Mouse (Mus musculus) MEL (cell line): ENCODE data around the gene Nup214. TPM values are rescaled to one million over a fixed set of nuclear protein-coding genes. Genes with fewer than 3 reads are reported as not detected.

Source experiments
- DNase-seq: peaks from one replicate; pipeline ENCODE4 v3.0.0; 2011; ENCODE audit warnings: low read depth, low spot score
- H3K27ac ChIP-seq: 2 replicates; pipeline ENCODE4 v1.5.1; 2012; ENCODE audit warnings: low read depth, mild to moderate bottlenecking, control low read depth, low read length, moderate library complexity; ENCODE audit not compliant: control insufficient read depth
- H3K27me3 ChIP-seq, 2 experiments: fragments of 150-350 bp in 1 of 2; sonication (generic) in 1 of 2; 2 replicates each; pipeline ENCODE4 v1.6.1; 2012; ENCODE audit warnings: low read length in 2 of 2, mild to moderate bottlenecking in 2 of 2, improper control_type of control experiment in 1 of 2, moderate library complexity in 1 of 2; ENCODE audit not compliant: insufficient read depth in 2 of 2, control insufficient read depth in 1 of 2
- H3K36me3 ChIP-seq, 2 experiments: 2 replicates each; pipeline ENCODE4 v1.6.1; 2012 to 2014; ENCODE audit warnings: low read length in 2 of 2, improper control_type of control experiment in 1 of 2, inconsistent platforms in 1 of 2, mild to moderate bottlenecking in 1 of 2; ENCODE audit not compliant: insufficient read depth in 2 of 2, control insufficient read depth in 1 of 2
- H3K4me1 ChIP-seq, 2 experiments: fragments of 150-350 bp in 1 of 2; sonication (generic) in 1 of 2; 2 replicates each; pipeline ENCODE4 v1.6.1; 2012; ENCODE audit warnings: low read length in 2 of 2, improper control_type of control experiment in 1 of 2, mild to moderate bottlenecking in 1 of 2; ENCODE audit not compliant: insufficient read depth in 2 of 2, control insufficient read depth in 1 of 2
- H3K4me3 ChIP-seq, 2 experiments: fragments of 150-350 bp in 1 of 2; sonication (generic) in 1 of 2; 2 replicates each; pipeline ENCODE4 v1.5.1; 2012; ENCODE audit warnings: low read depth in 2 of 2, low read length in 2 of 2, mild to moderate bottlenecking in 2 of 2, moderate library complexity in 2 of 2, control low read depth in 1 of 2, improper control_type of control experiment in 1 of 2; ENCODE audit not compliant: control insufficient read depth in 1 of 2, insufficient read depth in 1 of 2
- H3K79me2 ChIP-seq: 2 replicates; pipeline ENCODE4 v1.6.1; 2012; ENCODE audit warnings: mild to moderate bottlenecking, low read length, moderate library complexity; ENCODE audit not compliant: control insufficient read depth, poor library complexity, insufficient read depth
- H3K9ac ChIP-seq: 2 replicates; pipeline ENCODE4 v1.6.1; 2012; ENCODE audit warnings: low read depth, mild to moderate bottlenecking, control low read depth, low read length, moderate library complexity; ENCODE audit not compliant: control insufficient read depth, poor library complexity, severe bottlenecking
- H3K9me3 ChIP-seq: fragments of 150-350 bp; sonication (generic); replicated peaks from 2 replicates; pipeline ENCODE4 v1.6.1; 2012; ENCODE audit warnings: mild to moderate bottlenecking, low read length, improper control_type of control experiment, moderate library complexity; ENCODE audit not compliant: insufficient read depth
- CHD1 ChIP-seq: IDR thresholded peaks from 2 replicates; pipeline ENCODE4 v1.6.1; 2012; ENCODE audit warnings: low read depth, mild to moderate bottlenecking, inconsistent platforms, low read length, improper control_type of control experiment
- CHD2 ChIP-seq: IDR thresholded peaks from 2 replicates; pipeline ENCODE4 v1.6.1; 2011; ENCODE audit warnings: low read length, improper control_type of control experiment
- E2F4 ChIP-seq: IDR thresholded peaks from 2 replicates; pipeline ENCODE4 v1.6.1; 2011; ENCODE audit warnings: low read depth, low read length, improper control_type of control experiment, borderline replicate concordance
- ELF1 ChIP-seq: IDR thresholded peaks from 2 replicates; pipeline ENCODE4 v1.6.1; 2014; ENCODE audit warnings: low read depth, mild to moderate bottlenecking, inconsistent platforms, low read length, improper control_type of control experiment, moderate library complexity
- ETS1 ChIP-seq: IDR thresholded peaks from 2 replicates; pipeline ENCODE4 v1.6.1; 2012; ENCODE audit warnings: low read depth, mild to moderate bottlenecking, inconsistent platforms, low read length, improper control_type of control experiment, moderate library complexity
- GABPA ChIP-seq: IDR thresholded peaks from 2 replicates; pipeline ENCODE4 v1.6.1; 2012; ENCODE audit warnings: low read depth, mild to moderate bottlenecking, inconsistent platforms, low read length, improper control_type of control experiment, moderate library complexity
- HCFC1 ChIP-seq: IDR thresholded peaks from 2 replicates; pipeline ENCODE4 v1.6.1; 2012; ENCODE audit warnings: low read depth, mild to moderate bottlenecking, inconsistent platforms, low read length, improper control_type of control experiment, moderate library complexity
- JUND ChIP-seq: IDR thresholded peaks from 2 replicates; pipeline ENCODE4 v1.6.1; 2011; ENCODE audit warnings: low read depth, mild to moderate bottlenecking, improper control_type of control experiment, low read length
- MAFK ChIP-seq: IDR thresholded peaks from 2 replicates; pipeline ENCODE4 v1.6.1; 2011; ENCODE audit warnings: low read depth, mild to moderate bottlenecking, low read length, improper control_type of control experiment, borderline replicate concordance
- MAX ChIP-seq: IDR thresholded peaks from 2 replicates; pipeline ENCODE4 v1.6.1; 2011; ENCODE audit warnings: low read length, improper control_type of control experiment
- MAZ ChIP-seq: IDR thresholded peaks from 2 replicates; pipeline ENCODE4 v1.6.1; 2012; ENCODE audit warnings: low read depth, mild to moderate bottlenecking, inconsistent platforms, low read length, improper control_type of control experiment
- MEF2A ChIP-seq: IDR thresholded peaks from 2 replicates; pipeline ENCODE4 v1.6.1; 2014; ENCODE audit warnings: low read depth, mild to moderate bottlenecking, inconsistent platforms, low read length, improper control_type of control experiment; ENCODE audit not compliant: poor library complexity, insufficient replicate concordance, severe bottlenecking; ENCODE audit errors: extremely low read depth
- MXI1 ChIP-seq: IDR thresholded peaks from 2 replicates; pipeline ENCODE4 v1.6.1; 2011; ENCODE audit warnings: mild to moderate bottlenecking, low read depth, low read length, improper control_type of control experiment
- MYC ChIP-seq: IDR thresholded peaks from 2 replicates; pipeline ENCODE4 v1.6.1; 2011; ENCODE audit warnings: low read depth, mild to moderate bottlenecking, low read length, improper control_type of control experiment, moderate library complexity
- NELFE ChIP-seq: IDR thresholded peaks from 2 replicates; pipeline ENCODE4 v1.6.1; 2011; ENCODE audit warnings: low read depth, low read length, improper control_type of control experiment
- POLR2AphosphoS5 ChIP-seq: IDR thresholded peaks from 2 replicates; pipeline ENCODE4 v1.6.1; 2012; ENCODE audit warnings: low read depth, borderline replicate concordance, mild to moderate bottlenecking, inconsistent platforms, low read length, moderate library complexity, mixed read lengths
- SMC3 ChIP-seq: IDR thresholded peaks from 2 replicates; pipeline ENCODE4 v1.6.1; 2011; ENCODE audit warnings: low read depth, low read length, improper control_type of control experiment
- TBP ChIP-seq: IDR thresholded peaks from 2 replicates; pipeline ENCODE4 v1.8.0; 2011; ENCODE audit warnings: low read depth, low read length, improper control_type of control experiment
- TCF12 ChIP-seq: IDR thresholded peaks from 2 replicates; pipeline ENCODE4 v1.6.1; 2014; ENCODE audit warnings: low read depth, mild to moderate bottlenecking, inconsistent platforms, low read length, improper control_type of control experiment, moderate library complexity
- UBTF ChIP-seq: IDR thresholded peaks from 2 replicates; pipeline ENCODE4 v1.6.1; 2012; ENCODE audit warnings: low read depth, mild to moderate bottlenecking, inconsistent platforms, low read length, improper control_type of control experiment, moderate library complexity, borderline replicate concordance; ENCODE audit not compliant: insufficient read depth
- USF1 ChIP-seq: IDR thresholded peaks from 2 replicates; pipeline ENCODE4 v1.6.1; 2014; ENCODE audit warnings: low read depth, mild to moderate bottlenecking, inconsistent platforms, low read length, improper control_type of control experiment, moderate library complexity
- ZC3H11A ChIP-seq: IDR thresholded peaks from 2 replicates; pipeline ENCODE4 v1.6.1; 2012; ENCODE audit warnings: low read depth, mild to moderate bottlenecking, inconsistent platforms, low read length, improper control_type of control experiment
- ZKSCAN1 ChIP-seq: IDR thresholded peaks from 2 replicates; pipeline ENCODE4 v1.6.1; 2012; ENCODE audit warnings: low read depth, mild to moderate bottlenecking, inconsistent platforms, low read length, improper control_type of control experiment, moderate library complexity
- ZNF384 ChIP-seq: IDR thresholded peaks from 2 replicates; pipeline ENCODE4 v1.6.1; 2012; ENCODE audit warnings: low read depth, mild to moderate bottlenecking, inconsistent platforms, low read length, improper control_type of control experiment
- polyA plus RNA-seq, 2 experiments: library from polyadenylated mRNA; stranded (reverse) in 1 of 2; unstranded in 1 of 2; fragments of >175 nt in 1 of 2; fragments of >200 nt in 1 of 2; gene quantifications; 2 replicates each; pipeline versions ENCODE4 v1.2.1 to v1.2.4; 2012; ENCODE audit warnings: low replicate concordance in 2 of 2, low read depth in 1 of 2; ENCODE audit not compliant: insufficient read length in 2 of 2, insufficient read depth in 1 of 2, missing spikeins in 1 of 2
- total RNA-seq: library from RNA; depleted of rRNA; stranded (reverse); fragments of 300-350 nt; gene quantifications from 2 replicates; pipeline ENCODE4 v1.2.3, GENCODE M21; 2012

Gene Nup214
- total and polyA plus RNA-seq, 3 experiments = 71.4 to 163 (median 78.6) TPM

DNA sequence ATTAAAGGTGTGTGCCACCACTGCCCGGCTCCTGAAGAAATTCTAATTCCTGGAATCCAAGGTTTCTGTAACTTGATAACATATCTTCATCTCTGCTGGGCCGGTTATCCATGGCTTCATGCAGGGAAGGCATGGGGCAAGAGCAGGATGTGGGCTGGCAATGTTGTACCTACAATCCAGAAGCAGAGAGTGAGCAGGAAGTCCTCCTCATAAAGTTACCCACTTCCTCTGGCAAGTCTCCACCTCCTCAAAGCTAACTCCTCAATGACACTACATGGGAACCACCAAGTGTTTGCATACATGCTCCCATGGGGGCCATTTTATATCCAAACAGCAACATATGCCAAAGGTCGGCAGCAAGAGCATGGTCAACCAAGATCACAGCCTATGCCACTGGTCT is 44.6 kb upstream of the Nup214 start (continued):
- TF ChIP-seq GABPA = no peak
- no peak for TF ChIP-seq USF1

DNA sequence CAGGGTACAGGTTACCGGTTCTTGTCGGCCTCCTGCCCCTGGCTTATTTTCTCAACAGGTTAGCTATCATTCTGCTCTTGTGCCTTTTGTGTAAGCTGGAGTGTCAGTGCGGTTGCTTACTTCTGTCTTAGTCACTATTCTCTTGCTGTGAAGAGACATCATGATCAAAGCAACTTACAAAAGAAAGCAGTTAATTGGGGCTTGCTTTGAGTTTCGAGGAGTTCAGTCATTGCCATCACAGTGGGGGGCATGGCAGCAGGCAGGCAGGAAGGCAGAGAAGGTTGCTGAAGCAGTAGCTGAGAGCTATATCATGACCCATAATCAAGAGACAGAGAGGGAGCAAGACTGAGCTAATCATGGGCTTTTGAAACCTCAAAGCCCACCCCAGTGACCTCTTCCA is 39.7 kb upstream of the Nup214 start:
- H3K27me3 ChIP-seq = peaks cover 6 to 12% of the 10 kb centered on the region in 2 experiments; a peak in 3 of 4 replicates

DNA sequence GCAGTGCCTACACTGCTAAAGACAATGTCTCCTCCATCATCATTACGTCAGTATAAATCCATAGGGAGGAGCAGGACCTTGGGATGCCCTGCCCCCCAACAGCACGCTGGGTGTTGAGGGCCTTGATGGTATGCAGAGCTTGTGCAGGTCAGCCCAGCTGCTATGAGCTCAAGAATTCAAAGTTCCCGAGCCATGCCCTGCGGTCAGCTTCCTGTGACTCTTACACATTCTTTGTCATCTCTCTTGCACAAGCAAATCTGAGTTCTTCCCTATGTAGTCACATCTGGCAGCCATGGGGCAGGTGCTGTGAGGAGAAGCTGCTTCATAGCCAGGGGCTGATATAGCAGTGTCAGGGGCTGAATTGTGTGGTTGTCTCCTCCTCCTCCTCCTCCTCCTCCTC is 39.2 kb upstream of the Nup214 start:
- Histone ChIP-seq H3K36me3 (no peaks in the 10 kb centered on the region), H3K9me3 (no peaks in the 10 kb centered on the region), H3K4me3 (no peak overlapping the region), H3K27ac (no peak overlapping the region), H3K9ac (no peak overlapping the region), H3K79me2 (no peaks in the 10 kb centered on the region), H3K4me1 (no peaks in the 10 kb centered on the region), H3K27me3 (peaks cover 6 to 12% of the 10 kb centered on the region in 2 experiments; a peak in 3 of 4 replicates)
- DNase-seq = no peak
- no peak for TF ChIP-seq TCF12
- no peak for TF ChIP-seq NELFE
- TF ChIP-seq ZNF384 = no peak
- TF ChIP-seq MYC = no peak
- no peak for TF ChIP-seq GABPA
- no peak for TF ChIP-seq MEF2A
- no peak for TF ChIP-seq MXI1
- TF ChIP-seq CHD1 = no peak
- no peak for TF ChIP-seq HCFC1
- TF ChIP-seq CHD2 = no peak
- no peak for TF ChIP-seq ELF1

More for the DNA sequence above, 39.7 kb upstream of the Nup214 start:
- no peak for DNase-seq
- no peak overlapping the region for H3K9ac ChIP-seq
- no peaks in the 10 kb centered on the region for H3K4me1 ChIP-seq
- H3K9me3 ChIP-seq = no peaks in the 10 kb centered on the region
- TF ChIP-seq MAX = no peak
- TF ChIP-seq JUND = no peak
- no peak for TF ChIP-seq SMC3
- TF ChIP-seq MAZ = no peak
- no peak for TF ChIP-seq TBP
- TF ChIP-seq E2F4 = no peak
- no peak for TF ChIP-seq ZKSCAN1
- no peak for TF ChIP-seq UBTF
- TF ChIP-seq MEF2A = no peak
- no peak for TF ChIP-seq MAFK
- no peak for TF ChIP-seq ZC3H11A
- TF ChIP-seq GABPA = no peak
- no peak for TF ChIP-seq POLR2AphosphoS5
- no peak for TF ChIP-seq ETS1
- TF ChIP-seq USF1 = no peak
- TF ChIP-seq ZNF384 = no peak
- H3K79me2 ChIP-seq = no peaks in the 10 kb centered on the region
- no peak overlapping the region for H3K27ac ChIP-seq
- H3K36me3 ChIP-seq = no peaks in the 10 kb centered on the region
- H3K4me3 ChIP-seq = no peak overlapping the region
